Mouse (Mus musculus): ENCODE data around the gene Dusp19. TPM values are rescaled to one million over a fixed set of nuclear protein-coding genes. Genes with fewer than 3 reads are reported as not detected.

The Dusp19 gene
- total RNA-seq, 2 experiments from 2014 or later: 8.6 to 11.2 TPM

DNA sequence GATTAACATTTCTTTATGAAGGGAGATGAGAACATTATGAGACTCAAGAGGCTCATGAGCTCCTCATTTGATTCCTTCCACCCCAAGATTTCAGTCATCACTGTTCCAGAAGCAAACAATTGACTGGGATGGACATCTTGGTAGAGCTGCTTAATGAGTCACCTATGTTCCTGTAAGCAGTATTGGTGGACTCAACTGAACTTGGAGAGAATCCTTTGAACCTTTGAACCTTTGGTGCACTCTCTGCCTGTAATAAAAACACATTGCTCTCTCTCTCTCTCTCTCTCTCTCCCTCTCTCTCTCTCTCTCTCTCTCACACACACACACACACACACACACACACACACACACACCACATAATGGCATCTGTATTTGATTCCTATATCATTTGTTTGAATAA, 16.2 kb upstream of the Dusp19 start:
- intact Hi-C loops (cut with DNase I): no loop called here
- DNase-seq: no peak
- no peak overlapping the region for H3K27ac ChIP-seq
- no peak for TF ChIP-seq CTCF (IDR thresholded peaks at IDR 0.05)
- H3K4me3 ChIP-seq: no peak overlapping the region

DNA sequence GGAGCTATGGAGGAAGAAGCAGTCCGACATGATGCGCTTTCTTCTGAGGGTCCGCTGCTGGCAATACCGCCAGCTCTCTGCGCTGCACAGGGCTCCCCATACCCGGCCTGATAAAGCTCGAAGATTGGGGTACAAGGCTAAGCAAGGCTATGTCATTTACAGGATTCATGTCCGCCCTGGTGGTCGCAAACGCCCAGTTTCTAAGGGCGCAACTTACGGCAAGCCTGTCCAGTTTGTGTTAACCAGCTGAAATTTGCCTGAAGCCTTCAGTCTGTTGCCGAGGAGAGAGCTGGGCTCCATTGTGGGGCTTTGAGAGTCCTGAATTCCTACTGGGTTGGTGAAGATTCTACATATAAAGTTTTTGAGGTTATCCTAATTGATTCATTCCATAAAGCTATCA, 14.1 kb upstream of the Dusp19 start:
- TF ChIP-seq CTCF (IDR thresholded peaks at IDR 0.05): no peak
- DNase-seq: no peak
- H3K4me3 ChIP-seq: no peak overlapping the region
- H3K27ac ChIP-seq: no peak overlapping the region
- intact Hi-C loops (cut with DNase I): no loop called here

DNA sequence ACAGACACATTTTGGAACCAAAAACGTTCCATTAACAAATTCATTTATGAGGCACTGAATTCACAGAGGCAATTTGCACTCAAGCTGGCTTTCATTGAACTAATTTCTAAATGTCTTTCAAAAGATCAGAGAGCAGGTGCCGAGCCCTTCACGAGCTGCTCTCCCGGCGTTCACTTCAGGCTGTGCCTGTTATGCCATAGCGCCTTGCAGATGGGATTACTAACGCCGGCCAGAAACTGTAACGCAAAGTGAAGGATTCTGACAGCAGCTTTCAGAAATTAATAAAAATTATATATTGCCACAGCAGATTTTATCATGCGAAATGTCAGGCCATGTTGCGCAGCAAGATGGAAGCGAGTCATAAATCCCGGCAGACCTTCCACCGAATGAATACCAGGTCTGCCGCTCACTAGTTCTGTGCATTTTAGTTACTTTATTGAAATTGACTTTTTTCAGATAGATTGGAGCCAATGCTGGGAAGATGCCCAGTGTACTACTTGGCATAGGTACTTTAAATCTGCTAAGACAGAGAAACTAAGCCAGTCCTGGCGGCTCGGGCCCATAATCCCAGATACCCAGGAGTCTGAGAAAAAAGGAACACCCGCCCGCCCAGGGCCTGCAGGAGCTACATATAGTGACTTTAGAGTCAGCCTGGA, 12.9 kb upstream of the Dusp19 start:
- DNase-seq: no peak
- TF ChIP-seq CTCF (IDR thresholded peaks at IDR 0.05): no peak
- Histone ChIP-seq H3K4me3 (no peak overlapping the region), H3K27ac (no peak overlapping the region)
- intact Hi-C loops (cut with DNase I): no loop called here

DNA sequence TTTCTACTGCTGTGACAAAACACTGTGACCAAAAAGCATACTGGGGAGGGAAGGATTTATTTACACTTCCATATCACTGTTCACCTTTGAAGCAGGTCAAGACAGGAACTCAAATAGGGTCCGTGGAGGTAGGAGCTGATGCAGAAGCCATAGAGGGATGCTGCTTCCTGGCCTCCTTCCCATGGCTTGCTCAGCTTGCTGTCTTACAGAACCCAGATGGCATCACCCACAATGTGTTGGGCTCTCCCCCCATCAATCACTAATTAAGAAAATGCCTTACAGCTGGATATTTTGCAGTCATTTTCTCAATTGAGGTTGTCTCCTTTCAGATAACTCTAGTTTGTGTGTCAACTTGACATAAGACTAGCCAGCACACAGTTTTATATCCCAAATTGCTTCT, 4.6 kb upstream of the Dusp19 start:
- intact Hi-C loops (cut with DNase I): no loop called here
- DNase-seq: no peak
- no peak overlapping the region for H3K4me3 ChIP-seq
- TF ChIP-seq CTCF (IDR thresholded peaks at IDR 0.05): no peak
- no peak overlapping the region for H3K27ac ChIP-seq

DNA sequence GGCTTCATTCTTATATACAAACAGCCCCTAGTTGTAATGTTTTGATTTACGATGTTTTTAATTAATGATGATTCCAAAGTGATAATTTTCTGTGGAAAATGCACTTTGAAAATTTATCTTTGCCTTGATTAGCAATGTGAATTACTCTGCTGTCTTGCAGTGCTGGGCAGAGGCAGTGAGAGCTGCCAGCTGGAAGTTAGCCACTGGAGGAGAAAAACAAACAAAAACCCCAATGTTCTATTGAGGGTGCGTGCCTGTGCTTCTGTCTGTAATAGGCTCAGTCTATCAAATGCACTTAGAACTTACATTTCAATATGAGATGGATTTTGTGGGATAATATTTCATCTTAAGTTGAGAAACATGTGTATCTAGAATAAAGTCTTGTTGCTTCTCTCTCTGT, 4.0 kb upstream of the Dusp19 start:
- Histone ChIP-seq H3K27ac (no peak overlapping the region), H3K4me3 (no peak overlapping the region)
- intact Hi-C loops (cut with DNase I): no loop called here
- DNase-seq: no peak
- TF ChIP-seq CTCF (IDR thresholded peaks at IDR 0.05): no peak

DNA sequence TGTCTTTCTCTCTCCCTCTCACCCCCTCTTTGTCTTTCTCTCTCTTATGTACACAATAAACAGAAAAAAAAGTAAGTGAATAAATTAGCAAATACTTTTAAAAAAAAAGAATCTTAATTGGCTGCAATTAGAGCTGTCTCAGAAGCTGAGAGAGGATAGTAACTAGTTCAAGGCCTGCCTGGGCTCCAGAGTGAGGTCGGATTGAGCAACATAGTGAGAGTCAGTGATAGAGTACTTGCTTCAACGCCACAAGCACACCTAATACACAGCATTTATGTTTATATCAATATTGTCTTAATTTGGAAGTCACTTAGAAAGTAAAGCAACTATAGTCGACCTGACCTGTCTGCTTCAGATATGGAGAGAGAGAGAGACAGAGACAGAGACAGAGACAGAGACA, 2.1 kb downstream of the Dusp19 start:
- Histone ChIP-seq H3K27ac (no peak overlapping the region), H3K4me3 (no peak overlapping the region)
- no peak for DNase-seq
- TF ChIP-seq CTCF (IDR thresholded peaks at IDR 0.05): no peak
- intact Hi-C loops (cut with DNase I): no loop called here

DNA sequence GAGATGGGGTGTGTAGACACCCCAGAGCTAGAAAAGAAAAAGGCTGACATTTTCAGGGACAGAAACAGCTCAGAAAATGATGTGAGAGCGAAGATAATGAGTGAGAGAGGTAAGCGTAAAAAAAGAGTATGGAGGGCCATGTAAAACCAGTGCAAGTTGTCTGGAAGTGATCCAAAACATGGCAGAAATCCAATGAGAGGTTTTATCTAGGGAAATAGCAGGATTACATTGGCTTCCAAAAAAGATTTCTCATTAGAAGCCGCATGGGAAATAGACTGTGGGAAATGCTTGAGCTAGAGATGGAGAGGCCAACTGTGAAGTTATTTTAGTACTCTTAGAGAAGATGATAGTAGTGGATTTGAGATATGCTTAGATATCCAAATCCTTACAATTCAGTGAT, 5.1 kb downstream of the Dusp19 start:
- H3K4me3 ChIP-seq: no peak overlapping the region
- DNase-seq: no peak
- intact Hi-C loops (cut with DNase I): no loop called here
- TF ChIP-seq CTCF (IDR thresholded peaks at IDR 0.05): no peak
- no peak overlapping the region; the same call in 1 of the 2 replicates for H3K27ac ChIP-seq

DNA sequence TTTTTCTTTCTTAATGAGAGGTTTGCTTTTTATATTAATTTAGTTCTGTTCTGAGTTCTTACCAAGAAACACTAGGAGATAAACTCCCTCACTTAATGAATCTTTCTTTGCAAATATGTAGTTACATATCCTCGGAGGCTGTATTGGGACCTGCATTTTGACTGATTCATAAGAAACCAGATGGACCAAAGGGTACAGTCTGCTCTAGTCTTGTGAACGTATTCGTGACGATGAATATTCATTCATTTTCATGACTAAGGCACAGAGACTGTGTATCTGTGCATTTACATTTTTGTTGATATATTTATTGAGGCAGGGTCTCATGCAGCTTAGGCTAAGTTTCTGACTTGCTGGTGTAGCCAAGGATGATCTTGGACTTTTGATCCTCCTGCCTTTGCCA, 7.7 kb downstream of the Dusp19 start:
- H3K4me3 ChIP-seq: no peak overlapping the region
- no peak for DNase-seq
- intact Hi-C loops (cut with DNase I): no loop called here
- no peak overlapping the region for H3K27ac ChIP-seq
- TF ChIP-seq CTCF (IDR thresholded peaks at IDR 0.05): no peak

DNA sequence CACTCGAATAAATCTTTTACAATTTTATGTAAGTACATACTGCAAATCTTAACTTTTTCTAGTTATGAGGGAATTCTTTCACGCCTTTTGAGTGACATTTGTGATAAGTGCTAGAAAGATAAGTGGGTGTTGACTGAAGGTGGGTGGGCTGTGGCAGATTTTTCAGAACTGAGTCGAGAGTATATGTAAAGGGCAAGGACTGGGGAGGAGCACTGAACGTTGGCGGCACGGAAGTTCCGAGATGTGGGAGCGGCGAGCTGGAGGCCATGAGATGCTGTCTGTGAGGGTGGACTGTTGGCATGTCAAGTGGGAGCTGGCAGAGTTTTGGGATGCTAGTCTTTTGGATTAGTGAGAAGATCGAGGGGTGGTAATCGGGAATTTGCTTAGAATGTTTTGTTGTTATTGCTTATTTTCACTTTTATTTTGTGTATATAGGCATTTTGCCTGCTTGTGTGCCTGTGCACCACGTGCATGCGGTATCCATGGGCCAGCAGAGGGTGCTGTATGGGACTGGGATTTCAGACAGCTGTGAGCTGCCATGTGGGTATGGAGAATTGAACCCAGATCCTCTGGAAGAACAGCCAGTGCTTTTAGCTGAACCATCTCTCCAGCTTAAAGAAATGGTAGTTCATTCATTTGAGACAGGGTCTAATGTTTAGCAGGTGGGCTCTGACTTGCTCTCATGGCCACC, 15.6 kb downstream of the Dusp19 start:
- intact Hi-C loops (cut with DNase I): no loop called here
- no peak for TF ChIP-seq CTCF (IDR thresholded peaks at IDR 0.05)
- no peak overlapping the region for H3K4me3 ChIP-seq
- no peak overlapping the region for H3K27ac ChIP-seq
- no peak for DNase-seq

DNA sequence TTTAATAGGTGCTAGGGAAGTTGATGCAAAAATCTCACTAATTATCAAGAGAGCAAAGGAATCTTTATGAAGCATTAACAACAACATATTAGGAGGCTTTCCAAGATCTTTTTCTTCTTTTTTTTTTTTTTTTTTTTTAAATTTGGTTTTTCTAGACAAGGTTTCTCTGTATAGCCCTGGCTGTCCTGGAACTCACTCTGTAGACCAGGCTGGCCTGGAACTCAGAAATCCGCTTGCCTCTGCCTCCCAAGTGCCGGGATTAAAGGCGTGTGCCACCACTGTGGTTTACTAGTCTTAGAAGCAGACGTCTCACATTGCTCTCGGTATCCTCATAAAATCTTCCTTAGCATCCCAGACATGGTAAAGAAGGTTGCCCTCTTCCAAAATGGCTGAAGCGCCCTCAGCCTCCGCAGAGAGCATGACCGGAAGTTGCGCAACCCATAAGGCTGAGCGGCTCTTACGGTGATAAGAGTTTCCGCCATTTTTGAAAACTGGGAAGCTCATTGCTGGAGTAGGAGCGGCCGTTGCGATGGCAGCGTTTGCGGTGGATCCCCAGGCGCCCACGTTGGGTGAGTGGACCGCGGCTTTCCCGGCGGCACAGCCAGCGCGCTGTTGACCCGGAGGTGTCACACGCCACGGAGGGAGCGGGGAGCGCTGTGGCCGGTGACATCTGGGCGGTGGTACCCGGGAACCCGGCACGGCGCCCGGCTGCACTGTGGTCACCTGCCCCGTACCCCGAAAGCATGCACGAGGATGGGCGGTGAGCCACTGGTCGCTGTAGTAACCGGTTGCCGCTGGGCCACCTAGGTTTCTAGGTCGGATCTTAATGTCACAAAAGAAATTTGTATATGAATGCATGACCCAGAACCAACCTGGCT, 21.8 kb downstream of the Dusp19 start:
- no peak for TF ChIP-seq CTCF (IDR thresholded peaks at IDR 0.05)
- peak overlapping the region; percentile 98 for H3K4me3 ChIP-seq
- peak; percentile 88 for DNase-seq
- intact Hi-C loops (cut with DNase I): loop anchor here (1.0 to 2.0 kb wide), 2 partner anchors 22 to 57 kb away; partner anchors contain the start of genes Dusp19, Nckap1 and Nup35
- peak overlapping the region; percentile 88 for H3K27ac ChIP-seq

DNA sequence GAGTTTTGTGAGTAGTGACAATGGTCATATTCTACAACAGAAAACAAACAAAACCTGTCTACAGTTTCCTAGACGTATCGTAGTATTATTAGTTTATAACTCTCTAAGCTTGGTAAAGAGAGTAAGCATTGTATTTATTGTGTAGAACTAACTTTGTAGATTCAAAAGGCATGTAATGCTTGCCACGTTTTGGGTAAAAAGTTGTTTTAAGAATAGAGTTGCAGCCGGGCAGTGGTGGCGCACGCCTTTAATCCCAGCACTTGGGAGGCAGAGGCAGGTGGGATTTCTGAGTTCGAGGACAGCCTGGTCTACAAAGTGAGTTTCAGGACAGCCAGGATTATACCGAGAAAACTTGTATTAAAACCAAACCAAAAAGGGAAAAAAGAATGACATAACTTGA, 22.6 kb downstream of the Dusp19 start:
- Histone ChIP-seq H3K27ac (peak overlapping the region; percentile 88), H3K4me3 (peak overlapping the region; percentile 98)
- intact Hi-C loops (cut with DNase I): loop anchor here (2.0 kb wide), 1 partner anchor 23 kb away; the partner anchor contains the start of genes Dusp19 and Nup35
- no peak for DNase-seq
- TF ChIP-seq CTCF (IDR thresholded peaks at IDR 0.05): no peak

DNA sequence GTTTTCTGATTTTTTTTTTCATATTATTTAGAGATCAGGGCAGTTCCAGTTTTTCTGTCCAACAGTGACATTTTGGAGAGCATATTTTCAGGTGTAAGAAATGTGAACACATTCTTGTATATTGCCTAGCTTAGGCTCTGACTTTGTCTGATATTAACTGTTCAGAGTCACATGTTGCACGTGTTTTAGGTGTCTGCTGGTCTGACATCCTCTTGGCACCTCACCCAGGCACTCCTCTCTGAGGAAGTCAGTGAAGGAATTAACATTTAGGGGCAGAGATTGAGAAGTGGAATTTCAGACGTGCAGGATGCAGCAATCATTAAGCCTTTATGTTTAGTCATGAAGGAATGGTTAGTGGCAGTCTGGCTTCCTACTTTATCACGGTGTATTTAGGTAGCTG, 23.0 kb downstream of the Dusp19 start:
- DNase-seq: no peak
- no peak overlapping the region for H3K4me3 ChIP-seq
- intact Hi-C loops (cut with DNase I): loop anchor here (2.0 kb wide), 1 partner anchor 23 kb away; the partner anchor contains the start of genes Dusp19 and Nup35

DNA sequence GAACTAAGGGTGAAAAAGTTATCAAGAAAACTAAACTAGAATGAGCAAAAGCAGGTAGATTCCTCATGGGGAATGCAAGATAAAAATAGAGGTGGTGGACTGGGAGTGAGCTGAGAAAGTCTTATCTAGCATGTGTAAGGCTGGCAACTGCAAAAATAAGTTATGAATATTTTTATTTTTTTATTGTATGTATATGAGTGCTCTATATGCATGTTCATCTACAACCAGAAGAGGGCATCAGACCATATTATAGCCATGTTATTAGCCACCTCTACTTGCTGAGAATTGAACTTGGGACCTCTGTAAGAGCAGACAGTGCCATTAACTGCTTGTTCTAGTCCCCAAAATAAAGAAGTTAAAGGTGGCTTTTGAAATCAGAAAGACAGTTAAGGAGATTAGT, 44.6 kb downstream of the Dusp19 start:
- no peak overlapping the region for H3K27ac ChIP-seq
- TF ChIP-seq CTCF (IDR thresholded peaks at IDR 0.05): peak; percentile 9; the same call in 1 of the 2 replicates
- no peak for DNase-seq
- intact Hi-C loops (cut with DNase I): no loop called here
- no peak overlapping the region for H3K4me3 ChIP-seq

More for the DNA sequence above, 23.0 kb downstream of the Dusp19 start:
- no peak for TF ChIP-seq CTCF (IDR thresholded peaks at IDR 0.05)
- no peak overlapping the region for H3K27ac ChIP-seq
